Mouse (Mus musculus) cerebral cortex, adult 2 months (tissue): Measurements from ENCODE around the gene Tjp1.

Experiments used
- WGBS: fragments of 180-500 bp; shearing (Covaris S2); methylation state at CpG from one replicate; pipeline ENCODE4 v1.1.7; 2018; 5-methylcytosine and 5-hydroxymethylcytosine counted together

Tjp1 gene

GRCm38 (mm10) chr7:65431018-65431695 lies 96.4 kb downstream of the Tjp1 start:
- WGBS = 57% methylated on average over 9 of the region's 9 CpGs

- 57% methylated on average over 8 of the region's 8 CpGs for WGBS
Measured at GRCm38 (mm10) chr7:65430401-65430800, 97.2 kb downstream of the Tjp1 start.

GRCm38 (mm10) chr7:65424519-65424918 lies 103.1 kb downstream of the Tjp1 start:
- WGBS = 44% methylated on average over 8 of the region's 8 CpGs

- 91% methylated on average over 1 of the region's 1 CpGs for WGBS
Measured at GRCm38 (mm10) chr7:65422456-65422855, 105.1 kb downstream of the Tjp1 start.

GRCm38 (mm10) chr7:65421451-65421850 lies 106.1 kb downstream of the Tjp1 start:
- WGBS = 17% methylated on average over 10 of the region's 10 CpGs

GRCm38 (mm10) chr7:65419926-65420325 lies 107.7 kb downstream of the Tjp1 start:
- 85% methylated on average over 1 of the region's 1 CpGs for WGBS

- 59% methylated on average over 3 of the region's 3 CpGs for WGBS
Measured at GRCm38 (mm10) chr7:65419012-65419411, 108.6 kb downstream of the Tjp1 start.

GRCm38 (mm10) chr7:65418366-65418911 lies 109.1 kb downstream of the Tjp1 start:
- 63% methylated on average over 10 of the region's 10 CpGs for WGBS

GRCm38 (mm10) chr7:65417231-65418100 lies 110.1 kb downstream of the Tjp1 start:
- WGBS = 38% methylated on average over 10 of the region's 10 CpGs

- WGBS = 83% methylated on average over 3 of the region's 3 CpGs
Measured at GRCm38 (mm10) chr7:65416506-65416905, 111.1 kb downstream of the Tjp1 start.

GRCm38 (mm10) chr7:65413946-65414945 lies 113.3 kb downstream of the Tjp1 start:
- WGBS = 40% methylated on average over 13 of the region's 13 CpGs

GRCm38 (mm10) chr7:65410668-65411067 lies 116.9 kb downstream of the Tjp1 start:
- 27% methylated on average over 6 of the region's 7 CpGs for WGBS

GRCm38 (mm10) chr7:65406427-65406826 lies 121.2 kb downstream of the Tjp1 start:
- 90% methylated on average over 3 of the region's 3 CpGs for WGBS

- WGBS = 90% methylated on average over 5 of the region's 5 CpGs
Measured at GRCm38 (mm10) chr7:65402516-65402915, 125.1 kb downstream of the Tjp1 start.

- WGBS = 81% methylated on average over 4 of the region's 4 CpGs
Measured at GRCm38 (mm10) chr7:65395891-65396290, 131.7 kb downstream of the Tjp1 start.

GRCm38 (mm10) chr7:65395166-65395565 lies 132.4 kb downstream of the Tjp1 start:
- WGBS = 72% methylated on average over 5 of the region's 5 CpGs

- WGBS = 62% methylated on average over 2 of the region's 2 CpGs
Measured at GRCm38 (mm10) chr7:65394672-65395071, 132.9 kb downstream of the Tjp1 start.

- 31% methylated on average over 17 of the region's 17 CpGs for WGBS
Measured at GRCm38 (mm10) chr7:65393704-65394452, 133.7 kb downstream of the Tjp1 start.

GRCm38 (mm10) chr7:65392986-65393385 lies 134.6 kb downstream of the Tjp1 start:
- 59% methylated on average over 9 of the region's 9 CpGs for WGBS

GRCm38 (mm10) chr7:65389539-65389938 lies 138.0 kb downstream of the Tjp1 start:
- 49% methylated on average over 7 of the region's 7 CpGs for WGBS
